Mouse (Mus musculus): ENCODE data around the gene Ephb6.
"Not testable (repeated sequence)": the region's sequence is repeated elsewhere in the genome, so short reads cannot be mapped to it uniquely, and the experiment has no call there.

The Ephb6 gene

DNA sequence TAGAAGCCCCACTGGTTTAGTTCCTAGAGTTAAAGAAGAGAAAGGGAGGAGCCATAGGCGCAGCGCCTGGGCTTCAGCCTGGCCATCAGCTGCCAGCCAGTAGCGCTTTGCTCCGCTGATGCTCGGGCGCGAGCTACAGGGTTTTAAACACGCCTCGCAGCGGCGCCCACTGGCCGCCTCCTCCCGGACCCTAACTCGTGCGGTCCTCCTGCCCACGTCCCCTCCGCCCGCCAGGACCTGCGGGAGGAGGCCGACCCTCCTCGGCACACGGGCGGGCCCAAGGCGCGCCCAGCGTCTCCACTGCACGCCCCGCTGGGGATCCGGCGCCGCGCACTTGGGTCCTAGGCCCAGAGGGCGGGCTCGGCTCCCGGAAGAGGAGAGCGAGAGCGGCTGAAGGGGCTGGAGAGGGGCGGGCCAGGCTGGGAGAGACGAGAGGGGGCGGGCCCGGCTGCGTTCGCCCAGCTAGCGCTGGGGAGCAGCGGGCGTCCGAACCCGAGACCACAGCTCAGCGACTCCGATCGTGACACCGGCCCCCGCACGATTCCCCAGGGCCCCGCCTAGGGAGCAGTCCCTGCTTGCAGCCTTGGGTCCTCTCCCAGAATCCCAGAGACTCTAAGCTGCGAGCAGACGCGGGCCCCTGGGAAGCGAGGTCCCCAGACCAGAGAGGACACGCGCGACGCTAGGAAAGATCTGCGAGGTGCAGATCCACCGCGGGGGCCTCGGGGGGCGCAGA, at the start of gene Ephb6:
Ephb6 (plus strand) TSS at position 422 of the 733 bp plus-strand sequence.
- in situ Hi-C loops (cut with MboI; ENCODE audit: low pct_unique_long_range_greater_than_20kb in 1 of 2, low sequenced_read_pairs in 2 of 2, unreplicated experiment in 1 of 2), result no loop called here

DNA sequence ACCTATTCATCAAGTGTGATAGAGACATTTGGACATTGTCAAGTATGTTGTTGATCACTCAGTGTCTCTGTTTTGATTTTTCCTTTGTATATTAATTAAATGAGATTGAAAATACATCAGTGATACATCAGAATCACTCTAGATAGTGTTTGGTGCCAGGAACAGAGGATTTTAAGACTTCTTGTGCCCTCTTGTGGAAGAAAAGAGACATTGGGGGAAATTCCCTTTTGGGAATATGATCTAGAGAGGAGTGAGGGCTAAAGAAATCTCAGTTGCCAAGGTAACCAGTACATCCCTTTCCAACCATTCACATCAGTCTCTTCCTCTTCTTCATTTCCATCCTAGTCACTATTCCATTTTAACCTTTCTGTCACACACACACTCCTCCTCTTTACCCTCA, 48.9 kb upstream of the Ephb6 start:
- in situ Hi-C loops (cut with MboI; ENCODE audit: low pct_unique_long_range_greater_than_20kb in 1 of 2, low sequenced_read_pairs in 2 of 2, unreplicated experiment in 1 of 2), result no loop called here

DNA sequence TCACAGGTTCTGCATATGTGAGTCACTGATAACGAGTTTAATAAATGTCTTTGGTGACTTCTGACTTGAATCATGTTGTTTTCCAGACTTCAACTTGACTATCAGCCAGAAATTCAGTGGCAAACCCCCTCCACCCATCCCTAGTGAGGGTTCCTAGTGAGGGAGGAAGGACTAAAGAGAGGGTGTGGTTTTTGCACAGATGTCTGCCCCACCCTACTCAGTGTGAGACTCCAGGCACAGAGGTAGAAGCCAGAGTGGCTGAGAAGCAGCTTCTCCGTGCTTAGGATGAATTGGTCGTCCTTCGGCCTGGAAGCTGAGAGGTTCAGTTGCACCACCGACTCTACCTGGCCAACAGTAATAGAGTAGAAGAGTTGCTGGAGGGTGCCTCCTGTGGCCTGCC, 47.8 kb upstream of the Ephb6 start:
- in situ Hi-C loops (cut with MboI; ENCODE audit: low pct_unique_long_range_greater_than_20kb in 1 of 2, low sequenced_read_pairs in 2 of 2, unreplicated experiment in 1 of 2), result no loop called here

DNA sequence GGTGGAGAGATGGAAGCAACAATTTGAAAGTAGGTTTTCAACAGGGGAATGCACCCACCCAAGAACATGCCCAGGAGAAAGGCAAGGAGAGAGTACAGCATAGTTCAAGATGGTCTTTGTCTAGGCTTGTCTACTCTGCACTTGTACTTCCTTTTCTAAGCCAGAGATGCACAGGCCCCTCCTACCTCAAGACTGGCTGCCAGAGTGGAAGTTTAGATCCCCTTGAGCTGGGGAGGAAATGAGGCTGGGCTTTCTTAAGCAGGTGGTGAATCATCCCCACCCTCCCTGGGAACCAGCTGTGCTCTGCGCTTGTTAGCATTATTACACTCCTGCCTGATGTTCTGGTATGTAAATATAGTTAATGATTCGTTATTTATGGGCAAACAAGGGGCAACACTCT, 47.0 kb upstream of the Ephb6 start:
- in situ Hi-C loops (cut with MboI; ENCODE audit: low pct_unique_long_range_greater_than_20kb in 1 of 2, low sequenced_read_pairs in 2 of 2, unreplicated experiment in 1 of 2), result no loop called here

DNA sequence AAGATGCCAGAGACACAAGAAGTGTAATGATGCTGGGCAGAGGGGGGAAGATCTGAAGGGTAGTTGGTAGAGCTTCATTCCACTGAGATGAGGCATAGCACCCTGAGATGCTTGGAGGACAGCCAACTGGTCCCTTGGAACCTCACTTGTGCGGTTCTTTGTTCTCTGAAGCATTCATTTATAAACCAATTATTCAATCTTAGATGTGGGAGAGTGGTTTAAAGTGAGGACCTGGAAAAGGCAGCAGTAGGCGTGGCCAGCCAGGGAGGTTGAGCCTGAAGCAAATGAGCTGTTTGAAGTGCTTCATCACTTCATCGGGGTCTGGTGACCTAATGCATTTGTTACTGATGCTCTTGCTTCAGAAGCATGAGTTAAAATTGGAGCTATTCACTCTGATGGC, 46.0 kb upstream of the Ephb6 start:
- in situ Hi-C loops (cut with MboI; ENCODE audit: low pct_unique_long_range_greater_than_20kb in 1 of 2, low sequenced_read_pairs in 2 of 2, unreplicated experiment in 1 of 2), result no loop called here

DNA sequence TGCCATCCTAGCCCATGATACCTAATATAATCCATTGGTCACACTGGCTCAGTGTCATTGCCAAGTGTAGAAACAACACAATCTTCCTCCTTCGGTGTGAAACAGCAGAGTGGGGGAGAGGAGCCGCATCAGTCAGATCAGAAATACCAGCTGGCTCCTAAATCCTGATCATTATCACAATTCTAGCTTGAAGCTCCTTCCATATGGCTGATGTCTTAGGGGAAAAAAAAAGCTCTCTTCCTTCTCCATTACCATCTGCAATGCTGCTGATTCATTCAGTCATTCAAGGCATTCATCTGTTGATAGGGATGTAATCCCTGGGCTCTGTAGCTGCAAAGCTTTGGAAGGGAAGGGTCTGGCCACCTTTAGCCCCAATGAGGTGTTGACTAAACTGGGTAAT, 45.0 kb upstream of the Ephb6 start:
- in situ Hi-C loops (cut with MboI; ENCODE audit: low pct_unique_long_range_greater_than_20kb in 1 of 2, low sequenced_read_pairs in 2 of 2, unreplicated experiment in 1 of 2), result no loop called here

DNA sequence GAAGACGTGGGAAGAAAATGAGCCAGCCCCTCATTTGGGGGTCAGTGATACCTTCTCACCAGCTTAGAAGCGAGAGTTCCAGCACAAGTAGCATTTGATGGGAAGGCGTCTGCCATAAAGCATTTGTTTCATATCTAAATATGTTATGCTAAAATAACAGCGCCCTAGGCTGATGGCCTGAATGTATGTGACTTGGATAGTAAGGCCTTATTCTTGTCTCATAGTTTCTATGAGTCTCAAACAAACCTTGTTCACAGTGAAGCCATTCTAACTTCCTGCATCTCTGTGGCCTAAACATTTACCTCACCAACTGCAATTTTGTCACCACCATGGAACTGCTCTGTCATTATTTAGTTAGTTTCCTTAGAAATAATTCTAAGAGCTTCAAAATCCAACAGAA, 42.7 kb upstream of the Ephb6 start:
- in situ Hi-C loops (cut with MboI; ENCODE audit: low pct_unique_long_range_greater_than_20kb in 1 of 2, low sequenced_read_pairs in 2 of 2, unreplicated experiment in 1 of 2), result no loop called here

DNA sequence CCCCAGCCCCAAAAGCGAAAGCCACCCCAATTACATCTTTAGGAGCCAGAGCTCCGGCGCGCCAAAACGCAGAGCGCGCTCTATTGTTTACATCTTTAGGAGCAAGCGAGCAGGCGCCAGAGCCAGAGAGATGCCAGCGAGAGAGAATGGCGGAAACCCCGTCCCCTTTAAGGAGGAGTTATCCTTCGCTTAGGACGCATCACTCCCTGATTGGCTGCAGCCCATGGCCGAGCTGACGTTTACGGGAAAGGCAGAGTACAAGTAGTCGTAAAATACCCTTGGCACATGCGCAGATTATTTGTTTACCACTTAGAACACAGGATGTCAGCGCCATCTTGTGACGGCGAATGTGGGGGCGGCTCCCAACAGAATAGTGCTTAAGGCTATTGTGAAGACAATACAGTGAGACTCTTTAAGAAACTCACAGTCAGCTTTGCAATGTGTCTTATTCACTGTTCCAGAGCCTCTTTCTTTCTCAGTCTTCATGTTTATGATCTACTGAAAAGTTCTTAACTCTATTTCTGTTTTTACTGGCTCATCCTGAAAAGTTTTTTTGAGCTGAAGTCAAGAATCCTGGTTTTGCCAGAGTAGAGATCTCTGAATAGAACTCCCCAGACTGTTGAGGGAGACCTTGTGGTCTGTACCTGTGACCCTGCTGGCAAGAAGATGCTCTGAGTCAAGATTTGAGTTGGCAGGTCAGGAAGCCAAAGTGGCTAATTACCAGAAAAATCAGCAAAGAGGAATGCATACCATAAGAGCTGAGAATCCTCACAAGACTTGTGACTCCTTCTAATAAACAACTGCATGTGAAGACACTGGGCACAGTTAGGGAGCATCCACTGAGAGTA, 42.0 kb upstream of the Ephb6 start:
- in situ Hi-C loops (cut with MboI; ENCODE audit: low pct_unique_long_range_greater_than_20kb in 1 of 2, low sequenced_read_pairs in 2 of 2, unreplicated experiment in 1 of 2), result not testable (repeated sequence)

DNA sequence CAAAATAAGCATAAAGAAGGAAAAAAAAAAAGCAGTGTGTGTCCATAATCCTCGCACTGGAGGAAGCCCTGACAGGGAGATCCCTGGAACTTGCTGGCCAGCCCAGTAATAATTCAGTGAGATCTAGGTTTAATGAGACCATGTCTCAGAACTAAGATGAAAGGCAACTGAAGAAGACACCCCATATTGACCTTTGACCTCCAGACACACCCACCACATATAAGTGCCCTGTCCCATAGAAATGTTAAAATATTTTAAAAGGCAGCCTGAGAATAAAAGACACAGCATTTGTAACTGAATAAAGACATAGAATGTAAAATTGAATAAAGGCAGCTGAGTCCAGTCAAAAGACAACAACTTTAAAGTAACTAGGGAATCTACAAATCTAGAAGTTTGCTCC, 40.0 kb upstream of the Ephb6 start:
- in situ Hi-C loops (cut with MboI; ENCODE audit: low pct_unique_long_range_greater_than_20kb in 1 of 2, low sequenced_read_pairs in 2 of 2, unreplicated experiment in 1 of 2), result no loop called here

DNA sequence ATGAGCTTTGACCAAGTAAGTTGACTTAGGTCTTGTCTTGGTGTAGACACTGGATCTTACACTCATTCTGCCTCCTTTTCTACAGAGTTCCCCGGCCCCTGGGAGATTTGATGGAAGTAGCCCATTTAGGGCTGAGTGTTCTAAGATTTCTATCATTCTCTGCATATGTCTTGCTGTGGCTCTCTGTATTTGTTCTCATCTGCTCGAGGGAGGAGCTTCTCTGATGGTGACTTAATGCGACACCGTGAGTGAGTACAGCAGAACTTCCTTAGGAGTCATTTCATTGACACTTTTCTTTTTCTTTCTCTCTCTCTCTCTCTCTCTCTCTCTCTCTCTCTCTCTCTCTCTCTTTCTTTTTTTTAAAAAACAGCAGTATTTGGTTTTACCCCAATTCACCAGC, 38.3 kb upstream of the Ephb6 start:
- in situ Hi-C loops (cut with MboI; ENCODE audit: low pct_unique_long_range_greater_than_20kb in 1 of 2, low sequenced_read_pairs in 2 of 2, unreplicated experiment in 1 of 2), result no loop called here

DNA sequence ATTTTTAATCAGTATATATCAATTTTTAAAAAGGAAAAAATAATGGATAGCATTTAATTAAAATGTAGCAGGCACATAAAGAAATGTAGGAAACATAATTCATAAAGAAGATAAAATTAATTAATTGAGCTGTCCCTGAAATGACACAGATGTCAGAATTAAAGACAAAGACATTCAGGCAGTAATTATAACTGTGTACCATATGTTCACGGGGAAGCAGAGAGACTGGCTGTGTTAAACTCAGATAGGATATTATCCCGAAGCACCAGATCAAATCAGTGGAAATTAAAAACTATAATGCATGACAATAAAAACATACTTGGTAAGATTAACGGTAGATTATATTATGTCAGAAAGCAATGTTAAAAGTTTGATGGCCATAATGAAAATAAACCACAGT, 36.2 kb upstream of the Ephb6 start:
- in situ Hi-C loops (cut with MboI; ENCODE audit: low pct_unique_long_range_greater_than_20kb in 1 of 2, low sequenced_read_pairs in 2 of 2, unreplicated experiment in 1 of 2), result no loop called here

DNA sequence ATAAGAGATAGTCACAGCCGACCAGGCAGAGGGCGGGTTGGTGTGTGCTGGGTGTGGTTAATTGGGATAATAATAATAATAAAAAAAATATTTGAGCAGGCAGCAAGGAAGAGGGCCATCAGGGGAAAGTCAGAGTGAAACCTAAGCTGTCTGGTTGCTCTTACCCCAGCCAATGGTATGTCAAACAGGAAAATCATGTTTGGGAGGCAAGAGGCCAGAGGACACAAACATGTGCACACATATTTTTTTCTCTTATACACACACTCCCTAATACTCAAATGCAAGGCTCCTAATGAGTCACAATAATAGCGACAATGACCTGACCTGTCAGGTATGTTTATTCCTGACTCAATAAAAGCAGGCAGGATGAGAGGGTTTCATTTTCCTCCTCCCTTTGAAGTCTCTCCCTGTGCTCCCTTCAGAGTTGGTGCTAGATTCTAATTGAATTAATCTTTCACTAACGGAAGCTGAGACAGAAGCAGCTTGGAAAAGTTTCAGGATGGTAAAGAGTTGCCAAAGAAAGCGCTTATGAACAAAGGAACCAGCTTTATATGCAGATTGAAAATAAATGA, 28.7 kb upstream of the Ephb6 start:
- in situ Hi-C loops (cut with MboI; ENCODE audit: low pct_unique_long_range_greater_than_20kb in 1 of 2, low sequenced_read_pairs in 2 of 2, unreplicated experiment in 1 of 2), result no loop called here

DNA sequence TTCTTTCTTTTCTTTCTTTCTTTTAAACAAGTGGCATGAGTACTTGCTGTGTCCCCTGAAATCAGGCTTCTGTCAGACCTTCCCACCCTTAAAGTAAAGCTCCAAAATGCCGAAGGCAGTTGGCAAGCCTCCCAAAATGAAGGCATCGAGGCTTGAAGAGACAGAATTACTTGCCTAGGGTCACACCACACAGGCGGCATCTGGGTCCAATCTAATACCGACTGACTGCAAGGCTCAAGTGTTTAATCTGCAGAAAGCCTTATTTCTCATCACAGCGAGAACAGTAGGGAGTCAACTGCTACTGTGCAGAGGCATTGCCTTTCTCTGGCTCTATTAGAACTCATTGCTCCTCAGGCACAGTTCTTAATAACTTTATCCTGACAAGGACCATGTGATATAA, 28.0 kb upstream of the Ephb6 start:
- in situ Hi-C loops (cut with MboI; ENCODE audit: low pct_unique_long_range_greater_than_20kb in 1 of 2, low sequenced_read_pairs in 2 of 2, unreplicated experiment in 1 of 2), result no loop called here

DNA sequence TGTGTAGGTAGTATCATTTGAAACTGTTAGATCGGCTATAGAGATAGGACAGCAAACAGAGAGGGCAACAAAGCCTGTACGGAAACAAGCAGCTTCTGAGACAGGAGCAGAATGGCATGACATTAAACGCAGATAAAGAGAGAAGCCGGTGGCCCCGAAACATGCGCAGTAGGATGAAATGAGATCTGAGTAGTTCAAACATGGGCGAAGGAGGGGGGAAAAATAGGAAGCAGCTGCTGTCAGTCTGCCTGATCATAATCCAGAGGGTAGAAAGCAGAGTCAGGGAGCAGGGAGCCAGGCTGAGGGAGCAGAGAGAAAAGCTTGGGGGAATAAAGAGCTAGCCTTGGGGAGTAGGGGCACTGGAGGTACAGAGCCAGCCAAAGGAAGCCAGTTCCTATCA, 24.0 kb upstream of the Ephb6 start:
- in situ Hi-C loops (cut with MboI; ENCODE audit: low pct_unique_long_range_greater_than_20kb in 1 of 2, low sequenced_read_pairs in 2 of 2, unreplicated experiment in 1 of 2), result no loop called here

DNA sequence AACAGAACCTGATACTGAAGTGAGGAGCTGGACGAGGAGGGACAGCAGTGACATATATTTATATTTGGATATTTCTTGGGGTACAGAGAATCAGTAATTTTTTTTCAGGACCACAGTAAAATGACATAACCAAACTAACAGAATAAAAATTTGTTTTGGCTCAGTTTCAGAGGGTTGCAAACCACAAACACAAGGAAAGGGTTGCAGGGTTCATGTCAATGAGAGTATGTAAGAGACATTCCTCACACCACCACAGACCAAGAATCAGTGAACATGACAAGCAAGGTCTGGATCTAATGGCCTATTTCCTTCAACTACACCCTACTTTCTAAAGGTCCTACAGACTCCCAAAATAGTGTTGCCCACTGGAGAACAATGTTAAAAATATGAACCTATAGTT, 23.1 kb upstream of the Ephb6 start:
- in situ Hi-C loops (cut with MboI; ENCODE audit: low pct_unique_long_range_greater_than_20kb in 1 of 2, low sequenced_read_pairs in 2 of 2, unreplicated experiment in 1 of 2), result no loop called here

DNA sequence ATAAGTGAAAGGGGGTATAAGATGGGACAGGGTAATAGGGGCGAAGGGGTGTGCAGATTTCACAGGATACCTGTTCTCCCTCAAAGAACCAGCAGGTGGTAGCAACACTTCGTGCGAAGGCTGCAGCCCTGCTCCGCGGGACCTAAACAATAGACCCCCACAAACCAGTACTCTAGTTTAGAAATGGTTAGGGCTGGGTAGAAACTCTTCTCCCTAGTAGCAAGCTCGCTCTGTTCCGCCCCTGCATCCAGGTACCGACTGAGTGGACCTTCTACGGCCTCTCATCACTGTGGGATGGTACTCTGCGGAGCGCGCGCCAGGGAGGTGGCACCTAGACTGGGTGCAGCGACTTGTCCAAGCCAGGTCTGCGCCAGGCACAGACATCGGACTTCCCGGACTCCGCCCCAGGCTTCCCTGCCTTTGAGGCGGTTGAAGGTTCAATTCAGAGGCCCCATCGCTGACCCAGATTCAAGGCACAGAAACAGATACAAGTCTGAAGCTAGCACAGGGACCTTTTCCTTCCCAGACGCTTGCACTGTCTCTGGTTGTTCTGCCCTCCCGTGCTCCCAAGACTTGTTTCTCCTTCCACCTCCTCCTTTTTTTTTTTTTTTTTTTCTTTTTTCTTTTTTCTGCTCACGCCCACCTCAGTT, 756 bp upstream of the Ephb6 start:
- in situ Hi-C loops (cut with MboI; ENCODE audit: low pct_unique_long_range_greater_than_20kb in 1 of 2, low sequenced_read_pairs in 2 of 2, unreplicated experiment in 1 of 2), result no loop called here

DNA sequence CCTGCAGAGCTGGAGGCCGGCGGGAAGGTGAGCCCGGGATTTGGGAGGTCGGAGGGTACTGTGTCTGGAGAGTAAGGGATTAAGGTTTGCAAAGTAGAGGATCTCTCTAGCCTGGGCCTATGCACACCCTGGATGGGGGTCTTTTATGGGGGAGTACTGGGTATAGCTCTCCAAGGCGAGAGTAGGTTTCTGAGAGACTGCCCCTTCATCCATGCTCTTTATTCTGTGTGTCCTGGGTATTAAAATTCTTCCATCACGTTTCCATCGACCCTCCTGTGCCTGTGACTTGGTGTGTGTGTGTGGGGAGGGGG, 467 bp downstream of the Ephb6 start:
- in situ Hi-C loops (cut with MboI; ENCODE audit: low pct_unique_long_range_greater_than_20kb in 1 of 2, low sequenced_read_pairs in 2 of 2, unreplicated experiment in 1 of 2), result no loop called here

DNA sequence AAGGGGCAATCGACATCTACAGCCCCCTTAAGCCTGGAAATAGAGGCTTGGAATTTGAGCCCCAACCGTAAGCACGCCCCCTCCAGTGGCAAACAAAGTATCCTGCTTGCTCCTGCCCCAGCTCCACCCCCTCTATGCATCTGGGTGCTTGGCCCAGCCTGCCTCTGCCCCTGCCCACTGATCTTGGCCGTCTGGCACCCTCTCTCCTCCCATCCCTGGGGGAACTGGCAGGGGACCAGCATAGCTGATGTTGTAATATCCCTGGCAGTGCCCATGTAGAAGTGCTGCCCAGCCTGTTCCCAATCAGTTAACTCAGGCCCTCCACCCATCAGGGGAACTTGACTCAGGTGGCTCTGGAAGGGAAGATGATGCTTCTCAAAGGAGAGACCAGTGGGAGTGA, 932 bp downstream of the Ephb6 start:
- in situ Hi-C loops (cut with MboI; ENCODE audit: low pct_unique_long_range_greater_than_20kb in 1 of 2, low sequenced_read_pairs in 2 of 2, unreplicated experiment in 1 of 2), result no loop called here

DNA sequence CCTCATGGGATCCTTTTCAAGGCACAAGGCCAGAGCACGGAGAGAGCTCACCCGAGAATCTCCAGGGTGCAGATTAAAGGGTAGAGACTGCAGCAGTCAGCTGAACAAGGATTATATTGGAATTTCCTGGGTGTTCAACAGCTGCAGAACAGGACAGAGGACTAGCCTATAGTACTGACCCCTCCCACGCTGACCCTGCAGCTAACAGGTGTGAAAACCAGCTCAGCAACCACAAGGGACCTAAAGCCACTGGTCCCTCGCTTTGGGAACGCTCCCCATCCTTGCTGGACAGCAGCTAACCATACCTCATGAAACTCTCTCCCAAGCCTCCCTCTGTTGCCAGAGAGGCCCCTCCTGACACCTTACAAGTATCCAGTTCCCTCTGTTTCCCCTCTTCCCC, 2.4 kb downstream of the Ephb6 start:
- in situ Hi-C loops (cut with MboI; ENCODE audit: low pct_unique_long_range_greater_than_20kb in 1 of 2, low sequenced_read_pairs in 2 of 2, unreplicated experiment in 1 of 2), result no loop called here
